Mouse (Mus musculus): Measurements from ENCODE around the gene Ccdc180. TPM values are rescaled to one million over a fixed set of nuclear protein-coding genes. Genes with fewer than 3 reads are reported as not detected.

The Ccdc180 gene
- polyA plus RNA-seq, 1 experiment, result not detected

DNA sequence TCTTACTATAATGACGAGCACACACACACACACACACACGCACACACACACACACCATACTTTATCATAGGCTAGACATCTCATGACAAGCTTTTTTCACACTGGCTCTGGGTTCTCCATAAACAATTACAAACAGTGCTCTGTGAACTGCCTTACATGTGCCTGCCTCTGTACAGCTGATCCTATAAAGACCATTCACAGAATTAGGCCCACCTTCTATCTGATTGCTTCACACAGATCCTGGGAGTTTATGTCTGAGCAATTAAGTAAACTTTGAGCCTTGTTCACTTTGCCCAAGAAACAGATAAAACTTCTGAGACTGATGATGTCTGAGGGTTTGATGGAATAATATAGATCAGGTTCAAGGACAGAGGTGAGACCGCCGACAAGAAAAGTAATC, 21.8 kb downstream of the Ccdc180 start:
- Histone ChIP-seq H3K36me3 (ENCODE audit: control insufficient read depth, insufficient read depth) (no peaks in the 10 kb centered on the region), H3ac (ENCODE audit: control insufficient read depth, insufficient read length) (no peak overlapping the region), H3K4me3 (no peak overlapping the region), H3K4me2 (ENCODE audit: low read depth) (no peak overlapping the region), H3K27me3 (ENCODE audit: control insufficient read depth, insufficient read depth, insufficient read length) (peaks cover 50% of the 10 kb centered on the region), H3K79me2 (ENCODE audit: control insufficient read depth, insufficient read depth) (no peaks in the 10 kb centered on the region)
- no peak for TF ChIP-seq TCF12 (IDR thresholded peaks at IDR 0.05; ENCODE audit: insufficient read depth, poor library complexity, severe bottlenecking)
- no peak for TF ChIP-seq POLR2AphosphoS2 (IDR thresholded peaks at IDR 0.05; ENCODE audit: insufficient read length, low read depth)
- TF ChIP-seq TCF3 (IDR thresholded peaks at IDR 0.05; ENCODE audit: insufficient read length, low read depth), result no peak
- TF ChIP-seq POLR2A (IDR thresholded peaks at IDR 0.05; ENCODE audit: insufficient read length, low read depth), result no peak
- no peak for TF ChIP-seq REST (IDR thresholded peaks at IDR 0.05; ENCODE audit: insufficient read depth, insufficient read length)
- TF ChIP-seq MAX (IDR thresholded peaks at IDR 0.05; ENCODE audit: low read depth), result no peak
- no peak for TF ChIP-seq MYOD1 (IDR thresholded peaks at IDR 0.05; ENCODE audit: control insufficient read depth in 1 of 3, insufficient read length in 2 of 3, low read depth in 2 of 3)
- no peak for TF ChIP-seq SRF (IDR thresholded peaks at IDR 0.05; ENCODE audit: control insufficient read depth, insufficient read length, low read depth)
- TF ChIP-seq CEBPB (IDR thresholded peaks at IDR 0.05; ENCODE audit: insufficient read depth, poor library complexity, severe bottlenecking), result no peak
- TF ChIP-seq E2F4 (IDR thresholded peaks at IDR 0.05; ENCODE audit: insufficient read depth), result no peak
- TF ChIP-seq USF1 (IDR thresholded peaks at IDR 0.05; ENCODE audit: low read depth), result no peak
- no peak for TF ChIP-seq MYOG (IDR thresholded peaks at IDR 0.05; ENCODE audit: control insufficient read depth in 1 of 3, insufficient read depth in 1 of 3, insufficient read length in 2 of 3, low read depth in 2 of 3)

DNA sequence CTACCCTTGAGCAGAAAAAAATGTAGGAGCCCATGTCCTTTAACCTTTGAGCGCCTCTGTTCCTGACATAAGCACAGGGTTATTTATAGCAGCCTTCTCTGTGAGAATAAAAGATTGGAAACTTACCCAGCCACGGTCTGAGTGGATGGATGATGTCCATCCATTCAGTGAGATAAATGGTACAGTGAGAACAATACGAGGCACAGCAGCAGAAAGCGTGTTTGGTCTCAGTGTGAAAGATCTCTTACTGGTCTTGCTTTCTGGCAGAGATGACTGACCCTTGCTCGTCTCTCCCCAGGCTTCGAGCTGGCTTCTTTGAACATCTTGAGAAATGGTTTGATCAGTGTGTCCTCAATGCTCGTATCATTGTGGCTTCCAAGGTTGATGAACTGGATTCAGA, 27.0 kb downstream of the Ccdc180 start:
- no peak for TF ChIP-seq USF1 (IDR thresholded peaks at IDR 0.05; ENCODE audit: low read depth)
- TF ChIP-seq POLR2A (IDR thresholded peaks at IDR 0.05; ENCODE audit: insufficient read length, low read depth), result no peak
- TF ChIP-seq REST (IDR thresholded peaks at IDR 0.05; ENCODE audit: insufficient read depth, insufficient read length), result no peak
- TF ChIP-seq TCF12 (IDR thresholded peaks at IDR 0.05; ENCODE audit: insufficient read depth, poor library complexity, severe bottlenecking), result no peak
- TF ChIP-seq E2F4 (IDR thresholded peaks at IDR 0.05; ENCODE audit: insufficient read depth), result no peak
- no peak for TF ChIP-seq MAX (IDR thresholded peaks at IDR 0.05; ENCODE audit: low read depth)
- TF ChIP-seq CEBPB (IDR thresholded peaks at IDR 0.05; ENCODE audit: insufficient read depth, poor library complexity, severe bottlenecking), result no peak
- TF ChIP-seq SRF (IDR thresholded peaks at IDR 0.05; ENCODE audit: control insufficient read depth, insufficient read length, low read depth), result no peak
- TF ChIP-seq MYOG (IDR thresholded peaks at IDR 0.05; ENCODE audit: control insufficient read depth in 1 of 3, insufficient read depth in 1 of 3, insufficient read length in 2 of 3, low read depth in 2 of 3), result no peak
- no peak for TF ChIP-seq POLR2AphosphoS2 (IDR thresholded peaks at IDR 0.05; ENCODE audit: insufficient read length, low read depth)
- no peak for TF ChIP-seq MYOD1 (IDR thresholded peaks at IDR 0.05; ENCODE audit: control insufficient read depth in 1 of 3, insufficient read length in 2 of 3, low read depth in 2 of 3)
- TF ChIP-seq TCF3 (IDR thresholded peaks at IDR 0.05; ENCODE audit: insufficient read length, low read depth), result no peak
- H3K4me3 ChIP-seq, result no peak overlapping the region
- no peak overlapping the region for H3ac ChIP-seq (ENCODE audit: control insufficient read depth, insufficient read length)
- no peaks in the 10 kb centered on the region for H3K79me2 ChIP-seq (ENCODE audit: control insufficient read depth, insufficient read depth)
- no peaks in the 10 kb centered on the region for H3K36me3 ChIP-seq (ENCODE audit: control insufficient read depth, insufficient read depth)
- H3K4me2 ChIP-seq (ENCODE audit: low read depth), result no peak overlapping the region
- H3K27me3 ChIP-seq (ENCODE audit: control insufficient read depth, insufficient read depth, insufficient read length), result peaks cover 44% of the 10 kb centered on the region

- Histone ChIP-seq H3K79me2 (ENCODE audit: control insufficient read depth, insufficient read depth) (no peaks in the 10 kb centered on the region), H3ac (ENCODE audit: control insufficient read depth, insufficient read length) (no peak overlapping the region), H3K4me3 (no peak overlapping the region), H3K36me3 (ENCODE audit: control insufficient read depth, insufficient read depth) (no peaks in the 10 kb centered on the region), H3K4me2 (ENCODE audit: low read depth) (no peak overlapping the region), H3K27me3 (ENCODE audit: control insufficient read depth, insufficient read depth, insufficient read length) (peaks cover 42% of the 10 kb centered on the region)
- no peak for TF ChIP-seq TCF3 (IDR thresholded peaks at IDR 0.05; ENCODE audit: insufficient read length, low read depth)
These were observed 31.7 kb downstream of the Ccdc180 start for GRCm38 (mm10) chr4:45921663-45922435.

DNA sequence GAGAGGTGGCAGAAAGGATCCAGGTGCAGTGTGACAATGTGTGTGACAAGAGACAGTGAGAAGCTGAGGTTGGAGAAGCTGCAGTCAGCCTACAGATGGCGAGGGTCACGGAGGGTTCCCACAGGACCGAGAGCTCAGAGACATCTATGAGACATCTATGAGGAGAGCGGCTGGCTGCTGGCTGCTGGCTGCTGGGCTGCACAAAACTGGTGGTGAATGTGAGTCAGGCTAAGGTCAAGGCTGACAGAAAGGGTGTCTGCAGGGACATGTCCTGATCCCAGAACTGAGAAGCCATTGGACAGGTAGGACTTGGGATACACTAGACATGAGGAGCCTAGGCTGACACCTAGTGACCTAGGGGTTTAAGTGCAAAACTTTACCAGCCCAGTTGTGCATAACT, 33.9 kb downstream of the Ccdc180 start:
- Histone ChIP-seq H3K4me3 (no peak overlapping the region), H3K27me3 (ENCODE audit: control insufficient read depth, insufficient read depth, insufficient read length) (peaks cover 45% of the 10 kb centered on the region), H3K4me2 (ENCODE audit: low read depth) (no peak overlapping the region), H3K36me3 (ENCODE audit: control insufficient read depth, insufficient read depth) (no peaks in the 10 kb centered on the region), H3ac (ENCODE audit: control insufficient read depth, insufficient read length) (no peak overlapping the region), H3K79me2 (ENCODE audit: control insufficient read depth, insufficient read depth) (no peaks in the 10 kb centered on the region)
- TF ChIP-seq E2F4 (IDR thresholded peaks at IDR 0.05; ENCODE audit: insufficient read depth), result no peak
- no peak for TF ChIP-seq MYOG (IDR thresholded peaks at IDR 0.05; ENCODE audit: control insufficient read depth in 1 of 3, insufficient read depth in 1 of 3, insufficient read length in 2 of 3, low read depth in 2 of 3)
- TF ChIP-seq SRF (IDR thresholded peaks at IDR 0.05; ENCODE audit: control insufficient read depth, insufficient read length, low read depth), result no peak
- no peak for TF ChIP-seq USF1 (IDR thresholded peaks at IDR 0.05; ENCODE audit: low read depth)
- no peak for TF ChIP-seq MYOD1 (IDR thresholded peaks at IDR 0.05; ENCODE audit: control insufficient read depth in 1 of 3, insufficient read length in 2 of 3, low read depth in 2 of 3)
- no peak for TF ChIP-seq POLR2A (IDR thresholded peaks at IDR 0.05; ENCODE audit: insufficient read length, low read depth)
- TF ChIP-seq TCF12 (IDR thresholded peaks at IDR 0.05; ENCODE audit: insufficient read depth, poor library complexity, severe bottlenecking), result no peak
- TF ChIP-seq REST (IDR thresholded peaks at IDR 0.05; ENCODE audit: insufficient read depth, insufficient read length), result no peak
- TF ChIP-seq TCF3 (IDR thresholded peaks at IDR 0.05; ENCODE audit: insufficient read length, low read depth), result no peak
- TF ChIP-seq POLR2AphosphoS2 (IDR thresholded peaks at IDR 0.05; ENCODE audit: insufficient read length, low read depth), result no peak
- TF ChIP-seq MAX (IDR thresholded peaks at IDR 0.05; ENCODE audit: low read depth), result no peak
- no peak for TF ChIP-seq CEBPB (IDR thresholded peaks at IDR 0.05; ENCODE audit: insufficient read depth, poor library complexity, severe bottlenecking)
